Mouse (Mus musculus) ES-E14 (cell line): ENCODE results near the gene Tnrc6c.

ENCODE experiments used
- MAFK ChIP-seq: IDR thresholded peaks from 2 replicates; pipeline ENCODE4 v1.6.1; 2014; ENCODE audit warnings: mild to moderate bottlenecking, low read depth, low read length, inconsistent platforms; ENCODE audit not compliant: insufficient read depth
- ZC3H11A ChIP-seq: IDR thresholded peaks from 2 replicates; pipeline ENCODE4 v1.6.1; 2012; ENCODE audit warnings: low read depth, mild to moderate bottlenecking, inconsistent platforms, low read length, borderline replicate concordance

GRCm38 (mm10) chr11:117713375-117713774 lies 59.3 kb downstream of the Tnrc6c start:
- TF ChIP-seq ZC3H11A, result no peak
- TF ChIP-seq MAFK, result no peak
